Mouse (Mus musculus) testis, adult 2 months (tissue): ENCODE data around the gene Pkn3. TPM values are rescaled to one million over a fixed set of nuclear protein-coding genes. Genes with fewer than 3 reads are reported as not detected.

Experiments used
- H3K27ac ChIP-seq: fragments of 200-500 bp; 2 replicates; pipeline ENCODE4 v1.5.1; 2012; ENCODE audit warnings: low read depth, low read length; ENCODE audit not compliant: control insufficient read depth, insufficient read depth
- H3K27me3 ChIP-seq: fragments of 200-500 bp; 2 replicates; pipeline ENCODE4 v1.6.1; 2012; ENCODE audit warnings: mild to moderate bottlenecking, low read length, moderate library complexity; ENCODE audit not compliant: control insufficient read depth, insufficient read depth
- H3K36me3 ChIP-seq: fragments of 200-500 bp; 2 replicates; pipeline ENCODE4 v1.6.1; 2012; ENCODE audit warnings: mild to moderate bottlenecking, low read length; ENCODE audit not compliant: control insufficient read depth, insufficient read depth
- H3K4me1 ChIP-seq: fragments of 200-500 bp; 2 replicates; pipeline ENCODE4 v1.6.1; 2012; ENCODE audit warnings: low read length; ENCODE audit not compliant: control insufficient read depth, insufficient read depth
- H3K4me3 ChIP-seq: fragments of 200-500 bp; 2 replicates; pipeline ENCODE4 v1.5.1; 2012; ENCODE audit warnings: low read depth, mild to moderate bottlenecking, low read length, moderate library complexity, mixed read lengths; ENCODE audit not compliant: control insufficient read depth
- CTCF ChIP-seq: fragments of 200-500 bp; IDR thresholded peaks from 2 replicates; pipeline ENCODE4 v1.5.1; 2012; ENCODE audit warnings: low read depth, mild to moderate bottlenecking, inconsistent platforms, low read length, moderate library complexity; ENCODE audit not compliant: control insufficient read depth, insufficient read depth, insufficient replicate concordance
- POLR2A ChIP-seq: fragments of 200-500 bp; IDR thresholded peaks from 2 replicates; pipeline ENCODE4 v1.6.1; 2012; ENCODE audit warnings: low read depth, mild to moderate bottlenecking, inconsistent platforms, low read length, moderate library complexity; ENCODE audit not compliant: control insufficient read depth
- polyA plus RNA-seq: library from polyadenylated mRNA; depleted of rRNA; stranded (reverse); fragments of >200 nt; gene quantifications from 2 replicates; pipeline ENCODE4 v1.2.3, GENCODE M21; 2012

Pkn3 gene
- polyA plus RNA-seq, 1 experiment, result 5.8 TPM

DNA sequence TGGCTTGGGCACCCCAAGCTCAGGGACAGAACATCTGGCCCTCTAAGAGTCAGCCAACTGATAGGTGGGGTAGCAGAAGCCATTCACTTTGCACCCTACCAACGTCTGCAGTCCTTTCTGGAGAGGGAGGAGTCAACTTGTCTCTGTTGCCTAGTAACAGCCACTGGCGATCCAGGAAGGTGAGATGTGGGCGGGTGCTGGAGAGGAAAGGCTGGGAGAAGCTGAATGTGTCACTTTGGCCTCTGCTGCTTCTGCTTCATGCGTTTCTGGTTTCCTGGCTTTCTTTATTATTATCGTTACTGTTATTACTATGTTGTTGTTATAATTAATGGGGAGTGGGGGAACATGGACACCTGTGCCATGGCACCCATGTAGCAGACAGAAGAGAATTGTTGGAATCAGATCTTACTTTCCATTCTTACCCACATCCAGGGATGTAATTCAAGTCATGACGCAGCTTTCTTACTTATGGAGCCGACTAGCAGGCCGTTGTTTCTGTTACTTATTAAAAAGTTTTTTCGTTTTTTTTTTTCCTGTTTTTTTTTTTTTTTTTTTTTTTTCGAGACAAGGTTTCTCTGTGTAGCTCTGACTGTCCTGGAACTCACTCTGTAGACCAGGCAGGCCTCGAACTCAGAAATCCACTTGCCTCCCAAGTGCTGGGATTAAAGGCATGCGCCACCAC, 20.1 kb upstream of the Pkn3 start, which contains the start of gene Set:
TSS of gene Set (plus strand) at position 156 of the 682 bp plus-strand sequence.
- Histone ChIP-seq H3K4me3 (peak within 1 kb of the TSS; percentile 49), H3K27ac (peak within 1 kb of the TSS; percentile 59; the same call in 1 of the 2 replicates)

DNA sequence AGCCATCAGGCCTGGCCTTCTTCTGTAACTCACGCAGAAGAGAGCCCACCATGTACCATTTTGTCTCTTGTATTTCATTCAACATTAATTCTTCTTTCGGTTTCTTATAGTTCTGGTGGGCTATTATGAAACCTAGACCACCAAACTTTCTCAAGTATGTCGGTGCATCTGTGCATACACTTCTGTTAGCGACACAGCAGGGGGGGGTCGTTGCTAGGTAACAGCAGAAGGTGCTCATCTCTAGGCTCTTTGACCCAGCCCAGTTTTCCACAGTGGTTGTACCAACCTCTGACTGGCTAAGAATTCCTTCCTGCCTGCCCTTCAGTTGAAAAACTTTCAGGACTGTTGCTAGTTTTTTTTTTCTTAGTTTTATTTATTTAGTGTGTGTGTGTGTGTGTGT, 19.1 kb upstream of the Pkn3 start:
- H3K4me1 ChIP-seq, result peaks cover 27% of the 10 kb centered on the region
- no peaks in the 10 kb centered on the region for H3K36me3 ChIP-seq
- H3K27me3 ChIP-seq, result no peaks in the 10 kb centered on the region
- TF ChIP-seq CTCF, result no peak
- TF ChIP-seq POLR2A, result no peak
- peak overlapping the region; percentile 21 for H3K4me3 ChIP-seq
- H3K27ac ChIP-seq, result no peak overlapping the region

More for the DNA sequence above, 20.1 kb upstream of the Pkn3 start, which contains the start of gene Set:
- TF ChIP-seq CTCF (no peak), POLR2A (peak; percentile 41; the same call in 1 of the 2 replicates)
- H3K36me3 ChIP-seq, result no peaks in the 10 kb centered on the region
- no peaks in the 10 kb centered on the region for H3K27me3 ChIP-seq
- peaks cover 19% of the 10 kb centered on the region for H3K4me1 ChIP-seq

DNA sequence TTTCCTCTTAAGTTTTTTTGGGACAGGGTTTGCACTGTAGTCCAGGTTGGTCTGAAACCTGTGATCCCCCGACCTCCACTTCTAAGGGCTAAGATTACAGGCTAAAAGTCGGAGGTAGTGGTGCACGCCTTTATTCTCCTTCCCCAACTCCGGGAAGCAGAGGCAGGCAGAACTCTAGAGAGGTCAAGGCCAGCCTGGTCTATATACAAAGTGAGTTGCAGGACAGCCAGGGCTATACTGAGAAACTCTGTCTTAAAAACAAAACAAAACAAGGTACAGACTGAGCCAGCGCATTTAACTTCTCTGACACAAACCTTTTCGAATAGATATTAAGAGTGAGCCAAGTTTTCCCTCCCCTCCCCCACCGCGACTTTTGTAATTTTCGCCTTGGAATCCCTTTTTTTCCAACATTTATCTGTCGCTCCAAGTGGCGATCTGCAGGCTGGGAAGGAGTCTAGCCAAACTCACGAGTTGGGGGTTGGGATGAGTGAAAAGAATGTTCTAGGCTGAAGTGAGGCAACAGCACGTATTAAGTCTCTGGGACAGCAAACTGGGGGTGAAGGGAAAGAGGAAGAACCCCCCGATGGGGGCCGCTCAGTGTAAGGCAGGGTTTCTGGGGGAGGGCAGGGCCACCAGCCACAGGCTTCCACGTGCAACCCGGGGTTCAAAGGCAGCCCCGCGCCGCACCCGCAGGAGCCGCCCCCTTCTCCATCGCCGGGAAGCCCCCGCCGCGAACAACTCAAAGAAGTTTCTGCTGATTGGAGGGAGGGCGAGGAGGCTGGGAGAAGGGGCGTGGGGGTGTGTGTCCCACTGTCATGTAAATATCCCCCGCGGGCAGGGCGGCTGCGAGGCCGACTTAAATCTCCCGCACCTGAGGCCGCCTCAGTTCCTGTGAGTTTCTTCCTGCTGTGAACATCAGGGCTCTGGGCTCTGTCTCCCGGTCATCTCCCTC, 16.0 kb upstream of the Pkn3 start:
- peak overlapping the region; percentile 80 for H3K4me3 ChIP-seq
- no peaks in the 10 kb centered on the region for H3K36me3 ChIP-seq
- peak overlapping the region; percentile 59 for H3K27ac ChIP-seq
- H3K4me1 ChIP-seq, result peaks cover 32% of the 10 kb centered on the region
- no peaks in the 10 kb centered on the region for H3K27me3 ChIP-seq
- TF ChIP-seq POLR2A (0 out of 2 replicates have a peak, but pooled peaks have one; percentile 4), CTCF (no peak)

DNA sequence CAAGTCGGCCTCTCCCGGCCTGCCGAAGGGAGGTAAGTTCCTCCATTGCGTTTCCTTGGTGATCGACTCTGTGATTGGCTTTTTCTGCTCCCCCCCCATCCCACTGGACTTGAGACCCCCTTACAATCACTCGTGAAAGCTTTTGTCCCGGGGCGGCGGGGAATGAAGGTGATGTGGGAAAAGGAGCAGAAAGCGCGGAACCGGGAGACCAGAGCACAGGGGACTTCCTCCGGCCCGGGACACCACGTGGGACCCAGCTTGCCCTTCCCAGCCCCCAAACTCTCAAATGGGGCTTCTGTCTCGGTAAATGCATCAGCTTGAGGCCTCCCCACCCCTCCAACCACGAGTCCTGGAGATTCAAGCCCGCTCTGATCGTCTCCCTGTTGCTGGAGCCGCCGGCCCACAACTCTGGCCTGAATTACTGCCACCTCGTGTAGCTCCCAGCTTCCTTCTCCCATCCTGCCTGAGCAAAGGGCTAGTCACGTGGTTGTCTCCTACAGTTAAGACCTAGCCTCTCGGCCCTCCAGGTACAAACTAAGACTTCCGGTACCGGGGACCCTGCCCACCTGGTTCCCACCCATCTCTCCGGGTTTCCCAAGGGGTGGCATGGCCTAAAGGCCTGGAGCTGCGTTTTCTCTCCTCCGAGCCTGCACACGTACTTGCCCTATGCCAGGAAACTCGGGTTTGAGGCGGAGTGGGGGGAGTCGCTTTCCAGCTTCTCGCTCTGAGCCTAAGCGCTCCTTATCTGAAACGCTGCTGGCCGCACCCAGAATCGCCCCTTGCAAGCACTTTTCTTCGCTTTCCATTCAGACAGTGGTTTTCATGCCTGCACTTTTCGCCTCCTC, 15.0 kb upstream of the Pkn3 start:
- Histone ChIP-seq H3K27ac (peak overlapping the region; percentile 65), H3K4me1 (peaks cover 26% of the 10 kb centered on the region), H3K27me3 (no peaks in the 10 kb centered on the region), H3K36me3 (no peaks in the 10 kb centered on the region), H3K4me3 (peak overlapping the region; percentile 80)
- TF ChIP-seq POLR2A (no peak), CTCF (no peak)

DNA sequence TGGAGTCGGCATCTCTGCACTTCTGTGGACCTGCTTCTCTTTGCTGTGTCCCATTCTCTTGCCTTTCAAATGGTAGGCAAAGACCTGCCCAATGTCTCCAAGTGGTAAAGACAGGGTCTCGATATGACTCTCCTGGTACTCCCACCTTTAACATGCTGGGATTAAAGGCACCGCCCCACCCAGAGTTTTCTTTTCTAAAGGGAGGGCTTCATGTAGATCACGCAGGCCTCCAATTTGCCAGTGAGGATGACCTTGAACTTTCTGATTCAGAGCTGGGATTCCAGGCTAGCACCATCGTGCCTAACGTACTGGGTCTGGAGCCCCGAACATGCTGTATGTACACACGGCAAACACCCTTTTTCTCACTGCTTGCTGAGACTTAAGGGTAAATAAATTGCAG, 14.2 kb upstream of the Pkn3 start:
- Histone ChIP-seq H3K4me3 (peak overlapping the region; percentile 80), H3K27me3 (no peaks in the 10 kb centered on the region), H3K36me3 (no peaks in the 10 kb centered on the region), H3K4me1 (peaks cover 24% of the 10 kb centered on the region), H3K27ac (peak overlapping the region; percentile 65)
- TF ChIP-seq CTCF (no peak), POLR2A (no peak)

DNA sequence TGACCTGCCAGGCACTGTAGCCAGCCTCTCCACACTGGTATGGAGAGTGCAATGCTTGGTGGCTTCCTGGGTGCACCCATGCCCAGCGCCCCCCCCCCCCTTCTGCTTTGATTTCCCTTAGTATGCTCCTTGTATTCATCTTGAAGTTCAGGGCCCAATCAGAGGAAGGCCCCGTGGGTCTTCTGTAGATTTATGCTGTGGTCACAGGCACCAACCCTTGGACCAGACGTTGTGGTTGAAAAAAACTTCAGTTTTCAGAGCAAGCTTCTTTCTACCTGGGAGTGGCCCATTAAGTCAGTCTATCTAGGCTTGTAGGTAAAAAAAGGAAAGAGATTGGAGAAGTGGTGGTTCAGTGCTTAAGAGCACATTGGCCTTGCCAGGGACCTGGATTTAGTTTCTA, 13.7 kb upstream of the Pkn3 start:
- Histone ChIP-seq H3K36me3 (no peaks in the 10 kb centered on the region), H3K27me3 (no peaks in the 10 kb centered on the region), H3K4me3 (no peak overlapping the region), H3K4me1 (peaks cover 24% of the 10 kb centered on the region), H3K27ac (peak overlapping the region; percentile 12; the same call in 1 of the 2 replicates)
- TF ChIP-seq POLR2A (no peak), CTCF (no peak)
